Mouse (Mus musculus): ENCODE measurements at regions not wholly inside any gene's neighbourhood (a gene's known extent, or its start where the extent isn't known, plus 50 kb on each side); places are given as distances from the start of the nearest gene placed in this dataset.

- TF ChIP-seq CTCF (IDR thresholded peaks at IDR 0.05; ENCODE audit: low read depth, low read length) (no peak), POLR2A (IDR thresholded peaks at IDR 0.05; ENCODE audit: borderline replicate concordance, low read depth, low read length) (no peak)
Observed at GRCm38 (mm10) chr15:5343794-5344193, 99.8 kb upstream of the Ptger4 start.

Data from bone marrow macrophage, adult 2 months (primary cell).